Mouse (Mus musculus) frontal cortex, postnatal 14 days (tissue): ENCODE measurements around the gene Rap2a.

Experiments
- DNase-seq, 2 experiments: peaks; one replicate each; pipeline ENCODE4 v3.0.0; 2022; ENCODE audit warnings: low spot score in 2 of 2

The Rap2a gene

GRCm38 (mm10) chr14:120499601-120500000, 21.4 kb downstream of the Rap2a start:
- DNase-seq: no peak

- no peak for DNase-seq
These were observed 21.8 kb downstream of the Rap2a start for GRCm38 (mm10) chr14:120500021-120500560.

GRCm38 (mm10) chr14:120500791-120501190, 22.5 kb downstream of the Rap2a start:
- DNase-seq: no peak

GRCm38 (mm10) chr14:120503641-120504040, 25.4 kb downstream of the Rap2a start:
- DNase-seq: no peak

- DNase-seq: no peak
These were observed 26.2 kb downstream of the Rap2a start for GRCm38 (mm10) chr14:120504423-120504822.

- no peak for DNase-seq
These were observed 26.8 kb downstream of the Rap2a start for GRCm38 (mm10) chr14:120504928-120505461.

GRCm38 (mm10) chr14:120505918-120506317, 27.7 kb downstream of the Rap2a start:
- DNase-seq: no peak

- DNase-seq: peak in 1 of 2 experiments; percentile 39
These were observed 29.3 kb downstream of the Rap2a start for GRCm38 (mm10) chr14:120507516-120507915.

GRCm38 (mm10) chr14:120508566-120509365, 30.5 kb downstream of the Rap2a start:
- DNase-seq: no peak

GRCm38 (mm10) chr14:120509366-120509640, 31.1 kb downstream of the Rap2a start:
- no peak for DNase-seq

- no peak for DNase-seq
These were observed 33.6 kb downstream of the Rap2a start for GRCm38 (mm10) chr14:120511821-120512220.

- no peak for DNase-seq
These were observed 36.6 kb downstream of the Rap2a start for GRCm38 (mm10) chr14:120514821-120515271.

- no peak for DNase-seq
These were observed 37.1 kb downstream of the Rap2a start for GRCm38 (mm10) chr14:120515376-120515775.

- DNase-seq: no peak
These were observed 40.5 kb downstream of the Rap2a start for GRCm38 (mm10) chr14:120518706-120519105.

- no peak for DNase-seq
These were observed 41.7 kb downstream of the Rap2a start for GRCm38 (mm10) chr14:120519921-120520320.

GRCm38 (mm10) chr14:120520843-120521242, 42.6 kb downstream of the Rap2a start:
- no peak for DNase-seq

- DNase-seq: no peak
These were observed 45.1 kb downstream of the Rap2a start for GRCm38 (mm10) chr14:120523296-120523695.

- no peak for DNase-seq
These were observed 47.4 kb downstream of the Rap2a start for GRCm38 (mm10) chr14:120525644-120526043.

GRCm38 (mm10) chr14:120533301-120533700, 55.1 kb downstream of the Rap2a start:
- no peak for DNase-seq

GRCm38 (mm10) chr14:120534841-120535271, 56.6 kb downstream of the Rap2a start:
- no peak for DNase-seq

GRCm38 (mm10) chr14:120535446-120535845, 57.2 kb downstream of the Rap2a start:
- no peak for DNase-seq

- no peak for DNase-seq
These were observed 57.7 kb downstream of the Rap2a start for GRCm38 (mm10) chr14:120535924-120536323.

GRCm38 (mm10) chr14:120539128-120539527, 60.9 kb downstream of the Rap2a start:
- DNase-seq: no peak
